Mouse (Mus musculus) heart, embryonic 10.5 days (tissue): ENCODE data around the gene Olfr432. TPM values are rescaled to one million over a fixed set of nuclear protein-coding genes. Genes with fewer than 3 reads are reported as not detected.

ENCODE experiments used
- DNase-seq: peaks from one replicate; pipeline ENCODE4 v3.0.0-alpha.2; 2017; ENCODE audit warnings: low spot score
- H3K27ac ChIP-seq: fragments of 300-500 bp; sonication (generic); 2 replicates; pipeline ENCODE4 v1.5.1; 2016; ENCODE audit warnings: mild to moderate bottlenecking
- H3K27me3 ChIP-seq: fragments of 300-500 bp; sonication (generic); 2 replicates; pipeline ENCODE4 v1.6.1; 2016; ENCODE audit warnings: mild to moderate bottlenecking; ENCODE audit not compliant: poor library complexity, insufficient read depth, severe bottlenecking
- H3K36me3 ChIP-seq: fragments of 300-500 bp; sonication (generic); 2 replicates; pipeline ENCODE4 v1.6.1; 2016; ENCODE audit warnings: mild to moderate bottlenecking, moderate library complexity
- H3K4me1 ChIP-seq: fragments of 300-500 bp; sonication (generic); 2 replicates; pipeline ENCODE4 v1.6.1; 2016; ENCODE audit warnings: mild to moderate bottlenecking
- H3K4me3 ChIP-seq: fragments of 300-500 bp; sonication (generic); 2 replicates; pipeline ENCODE4 v1.5.1; 2016; ENCODE audit warnings: mild to moderate bottlenecking, moderate library complexity
- H3K9me3 ChIP-seq: fragments of 300-500 bp; sonication (generic); 2 replicates; pipeline ENCODE4 v1.6.1; 2016; ENCODE audit warnings: mild to moderate bottlenecking, moderate library complexity
- WGBS: fragments of 180-500 bp; shearing (Covaris S2); methylation state at CpG from one replicate; pipeline ENCODE4 v1.1.7; 2016; 5-methylcytosine and 5-hydroxymethylcytosine counted together
- polyA plus RNA-seq: library from polyadenylated mRNA; unstranded; fragments of >200 nt; fragmentation: Nextera tagmentation; extraction: Ambion mirVana; gene quantifications from 2 replicates; pipeline ENCODE4 v1.2.1, GENCODE M21; 2016

Olfr432 gene
- polyA plus RNA-seq, 1 experiment from 2014 or later, result not detected

DNA sequence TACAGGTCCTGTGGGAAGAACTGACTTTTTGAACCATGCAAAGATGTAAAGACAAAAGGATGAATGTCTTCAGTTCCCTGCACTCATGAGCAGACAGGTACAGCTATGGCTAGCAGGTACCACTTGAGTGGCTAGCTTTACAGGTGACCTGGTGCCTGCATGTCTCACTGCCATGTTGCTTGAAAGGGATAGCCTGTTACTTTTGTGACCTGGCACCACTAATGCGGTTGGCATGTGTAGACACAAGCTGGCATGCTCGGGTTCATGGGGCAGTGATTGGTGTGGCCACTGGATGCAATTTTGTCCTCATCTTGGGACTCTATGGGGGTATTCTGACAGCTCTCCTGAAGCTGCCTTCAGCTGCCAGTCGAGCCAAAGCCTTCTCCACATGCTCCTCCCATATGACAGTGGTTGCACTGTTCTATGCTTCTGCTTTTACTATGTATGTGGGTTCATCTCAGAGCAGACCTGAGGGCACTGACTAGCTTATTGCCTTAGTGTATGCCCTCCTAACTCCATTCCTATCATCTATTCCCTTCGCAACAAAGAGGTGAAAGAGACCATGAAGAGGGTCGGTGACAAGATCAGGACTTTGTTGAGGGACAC, 3.0 kb downstream of the Olfr432 start:
- WGBS, result 77% methylated on average over 5 of the region's 5 CpGs
- Histone ChIP-seq H3K4me1 (no peaks in the 10 kb centered on the region), H3K36me3 (no peaks in the 10 kb centered on the region), H3K9me3 (no peaks in the 10 kb centered on the region), H3K27me3 (no peaks in the 10 kb centered on the region), H3K4me3 (no peak overlapping the region), H3K27ac (no peak overlapping the region)
- DNase-seq, result no peak

DNA sequence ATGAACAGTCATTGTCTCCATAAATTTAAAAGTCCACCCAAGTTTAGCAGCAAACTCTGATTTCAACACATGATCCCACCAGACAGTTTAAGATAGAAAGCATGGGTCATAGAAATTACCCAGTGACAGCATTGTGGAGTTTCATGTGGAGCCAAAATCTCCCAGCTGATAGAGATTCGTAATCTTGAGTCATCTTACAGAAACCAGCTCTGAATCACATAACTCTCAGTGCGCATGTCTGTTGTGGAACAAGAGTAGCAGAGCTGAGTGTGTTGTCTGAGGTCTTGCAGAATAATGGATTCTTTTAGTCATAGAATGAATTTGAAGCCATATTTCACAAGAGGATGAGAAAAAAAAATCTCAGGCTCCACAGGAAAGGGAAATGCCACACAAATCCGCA, 4.0 kb downstream of the Olfr432 start:
- no peaks in the 10 kb centered on the region for H3K9me3 ChIP-seq
- H3K36me3 ChIP-seq, result no peaks in the 10 kb centered on the region
- no peaks in the 10 kb centered on the region for H3K4me1 ChIP-seq
- 85% methylated on average over 3 of the region's 3 CpGs for WGBS
- no peak overlapping the region for H3K4me3 ChIP-seq
- no peak for DNase-seq
- no peak overlapping the region for H3K27ac ChIP-seq
- H3K27me3 ChIP-seq, result no peaks in the 10 kb centered on the region

- WGBS, result 76% methylated on average over 2 of the region's 2 CpGs
Observed at GRCm38 (mm10) chr1:174055248-174055647, 6.2 kb downstream of the Olfr432 start.

DNA sequence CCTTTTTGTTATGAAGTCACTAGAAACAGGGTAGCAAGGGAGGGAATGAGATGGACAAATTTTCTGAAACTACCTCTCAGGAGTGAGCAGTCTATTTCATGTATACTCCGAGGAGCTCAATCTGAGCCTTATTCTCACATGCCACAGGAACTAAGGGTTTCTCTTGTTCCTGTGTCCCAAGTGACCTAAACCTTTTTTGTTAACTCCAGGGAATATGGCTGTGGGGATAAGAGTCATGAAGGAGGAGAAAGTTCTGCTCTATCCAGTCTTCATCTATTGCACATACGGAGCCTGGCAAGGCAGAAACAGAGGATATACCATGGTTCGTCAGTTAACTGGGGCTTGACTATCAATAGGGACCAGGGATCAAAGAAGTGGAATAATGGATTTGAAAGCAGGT, 17.3 kb downstream of the Olfr432 start, which contains the start of gene Olfr430:
TSS of gene Olfr430 (plus strand) at position 301 of the 400 bp plus-strand sequence.
- no peaks in the 10 kb centered on the region for H3K36me3 ChIP-seq
- H3K9me3 ChIP-seq, result no peaks in the 10 kb centered on the region
- no peak within 1 kb of the TSS for H3K27ac ChIP-seq
- H3K27me3 ChIP-seq, result no peaks in the 10 kb centered on the region
- 85% methylated on average over 3 of the region's 3 CpGs for WGBS
- H3K4me1 ChIP-seq, result no peaks in the 10 kb centered on the region
- no peak within 1 kb of the TSS for H3K4me3 ChIP-seq
- no peak for DNase-seq

More at GRCm38 (mm10) chr1:174055248-174055647, 6.2 kb downstream of the Olfr432 start:
- no peaks in the 10 kb centered on the region for H3K9me3 ChIP-seq
- no peaks in the 10 kb centered on the region for H3K27me3 ChIP-seq
- no peak overlapping the region for H3K4me3 ChIP-seq
- H3K36me3 ChIP-seq, result no peaks in the 10 kb centered on the region
- no peaks in the 10 kb centered on the region for H3K4me1 ChIP-seq
- no peak for DNase-seq
- no peak overlapping the region for H3K27ac ChIP-seq

DNA sequence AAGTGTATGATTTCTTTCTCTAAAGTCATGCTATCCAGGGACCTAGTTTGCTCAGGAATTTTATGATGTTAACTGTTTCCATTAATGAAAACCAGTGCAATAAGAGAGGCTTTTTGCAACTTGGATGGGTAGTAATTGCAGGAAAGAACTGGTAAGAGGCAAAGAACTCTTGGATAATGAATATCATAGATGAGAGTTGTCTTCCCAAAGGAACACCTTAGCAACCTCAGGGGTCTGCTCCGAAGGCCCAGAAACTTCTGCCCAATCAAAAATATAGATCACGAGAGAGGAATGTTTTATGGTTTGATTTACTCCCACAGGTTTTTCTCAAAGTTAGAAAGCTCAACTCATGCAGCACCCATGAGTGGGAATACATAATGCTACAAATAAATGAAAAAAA, 35.0 kb downstream of the Olfr432 start, which contains the start of gene Olfr429:
TSS of gene Olfr429 (plus strand) at position 301 of the 400 bp plus-strand sequence.
- H3K4me1 ChIP-seq, result no peaks in the 10 kb centered on the region
- no peak for DNase-seq
- H3K9me3 ChIP-seq, result no peaks in the 10 kb centered on the region
- H3K4me3 ChIP-seq, result no peak within 1 kb of the TSS
- no peak within 1 kb of the TSS for H3K27ac ChIP-seq
- no peaks in the 10 kb centered on the region for H3K27me3 ChIP-seq
- 85% methylated on average over 2 of the region's 2 CpGs for WGBS
- no peaks in the 10 kb centered on the region for H3K36me3 ChIP-seq

DNA sequence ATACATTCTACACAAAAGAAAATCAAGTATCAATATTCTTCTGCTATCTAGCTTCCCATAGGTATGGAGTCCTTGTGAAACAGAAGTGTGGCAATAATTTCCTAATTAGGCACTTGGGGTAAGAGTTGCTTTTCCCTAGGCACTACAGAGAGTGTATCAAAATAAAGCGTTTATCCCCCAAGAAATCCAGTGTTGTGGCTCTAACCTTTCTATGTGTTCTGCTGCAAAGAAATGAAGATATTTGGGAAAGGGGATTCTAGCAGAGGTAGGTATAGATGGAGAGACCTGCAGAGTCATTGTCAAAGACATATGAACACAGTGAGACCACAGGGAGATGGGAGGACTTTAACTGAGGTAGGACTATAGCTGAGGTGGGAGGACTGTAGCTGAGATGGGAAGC, 47.6 kb downstream of the Olfr432 start, which contains the start of gene Olfr427:
TSS of gene Olfr427 (plus strand) at position 301 of the 400 bp plus-strand sequence.
- Histone ChIP-seq H3K4me3 (no peak within 1 kb of the TSS), H3K27me3 (no peaks in the 10 kb centered on the region), H3K27ac (no peak within 1 kb of the TSS), H3K4me1 (no peaks in the 10 kb centered on the region), H3K9me3 (no peaks in the 10 kb centered on the region), H3K36me3 (no peaks in the 10 kb centered on the region)
- DNase-seq, result no peak
- 85% methylated on average over 1 of the region's 1 CpGs for WGBS

DNA sequence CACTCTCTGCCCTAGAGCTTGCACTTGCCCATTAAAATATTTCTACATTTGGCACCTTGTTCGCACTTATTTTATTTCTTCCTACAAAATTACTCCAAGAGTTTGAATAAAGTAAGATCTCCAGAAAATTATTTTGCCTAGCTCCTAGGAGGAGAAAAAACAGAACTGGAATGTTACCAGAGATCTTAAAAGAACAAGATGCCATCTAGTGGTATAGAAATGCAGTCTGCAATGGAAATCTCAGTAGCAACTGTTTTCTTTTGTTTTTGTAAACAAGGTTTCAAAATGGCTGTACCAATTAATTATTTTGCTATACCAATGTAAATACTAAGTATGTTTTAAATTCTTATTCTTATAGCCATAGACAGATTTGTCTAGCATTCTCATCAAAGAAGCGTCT, 54.7 kb downstream of the Olfr432 start:
- H3K36me3 ChIP-seq, result no peaks in the 10 kb centered on the region
- DNase-seq, result no peak
- H3K4me1 ChIP-seq, result no peaks in the 10 kb centered on the region
- H3K27me3 ChIP-seq, result no peaks in the 10 kb centered on the region
- H3K9me3 ChIP-seq, result no peaks in the 10 kb centered on the region
- no peak overlapping the region for H3K27ac ChIP-seq
- WGBS, result 48% methylated on average over 2 of the region's 2 CpGs
- no peak overlapping the region for H3K4me3 ChIP-seq

Other genes with a start within 250 kb of the Olfr432 start
- 1.1 and 2.7 TPM in 2 replicates for gene Ifi211, start 136.2 kb upstream of the Olfr432 start, polyA plus RNA-seq
- gene Mndal, start 106.7 kb upstream of the Olfr432 start, polyA plus RNA-seq, result 0.77 and 4.1 TPM in 2 replicates
- not detected in 2 replicates for gene Ifi203, start 106.5 kb upstream of the Olfr432 start, polyA plus RNA-seq
- not detected in 2 replicates for gene Ifi202b, start 66.5 kb upstream of the Olfr432 start, polyA plus RNA-seq
- gene Ifi205, start 17.4 kb upstream of the Olfr432 start, polyA plus RNA-seq, result 1.2 and 2.6 TPM in 2 replicates
- gene Olfr433, start 8.5 kb upstream of the Olfr432 start, polyA plus RNA-seq, result 0.13 TPM in 1 of 2 replicates, not detected in the other
- gene Olfr430, start 17.4 kb downstream of the Olfr432 start, polyA plus RNA-seq, result not detected in 2 replicates
- not detected in 2 replicates for gene Olfr429, start 35.1 kb downstream of the Olfr432 start, polyA plus RNA-seq
- not detected in 2 replicates for gene Olfr427, start 47.7 kb downstream of the Olfr432 start, polyA plus RNA-seq
- gene Olfr231, start 72.0 kb downstream of the Olfr432 start, polyA plus RNA-seq, result not detected in 2 replicates
- not detected in 2 replicates for gene Olfr424, start 82.3 kb downstream of the Olfr432 start, polyA plus RNA-seq
- 0.09 TPM in 1 of 2 replicates, not detected in the other for gene Olfr420, start 106.4 kb downstream of the Olfr432 start, polyA plus RNA-seq
- 3.8 and 6.7 TPM in 2 replicates for gene Spta1, start 123.6 kb downstream of the Olfr432 start, polyA plus RNA-seq
- gene Olfr419, start 202.9 kb downstream of the Olfr432 start, polyA plus RNA-seq, result not detected in 2 replicates